Mouse (Mus musculus) ES-E14 (cell line): ENCODE measurements at regions not wholly inside any gene's neighbourhood (a gene's known extent, or its start where the extent isn't known, plus 50 kb on each side); places are given as distances from the start of the nearest gene placed in this dataset.

Experiments used
- CHD2 ChIP-seq: IDR thresholded peaks from 2 replicates; pipeline ENCODE4 v1.6.1; 2014; ENCODE audit warnings: mild to moderate bottlenecking, low read depth, low read length, inconsistent platforms
- MAFK ChIP-seq: IDR thresholded peaks from 2 replicates; pipeline ENCODE4 v1.6.1; 2014; ENCODE audit warnings: mild to moderate bottlenecking, low read depth, low read length, inconsistent platforms; ENCODE audit not compliant: insufficient read depth
- ZC3H11A ChIP-seq: IDR thresholded peaks from 2 replicates; pipeline ENCODE4 v1.6.1; 2012; ENCODE audit warnings: low read depth, mild to moderate bottlenecking, inconsistent platforms, low read length, borderline replicate concordance

DNA sequence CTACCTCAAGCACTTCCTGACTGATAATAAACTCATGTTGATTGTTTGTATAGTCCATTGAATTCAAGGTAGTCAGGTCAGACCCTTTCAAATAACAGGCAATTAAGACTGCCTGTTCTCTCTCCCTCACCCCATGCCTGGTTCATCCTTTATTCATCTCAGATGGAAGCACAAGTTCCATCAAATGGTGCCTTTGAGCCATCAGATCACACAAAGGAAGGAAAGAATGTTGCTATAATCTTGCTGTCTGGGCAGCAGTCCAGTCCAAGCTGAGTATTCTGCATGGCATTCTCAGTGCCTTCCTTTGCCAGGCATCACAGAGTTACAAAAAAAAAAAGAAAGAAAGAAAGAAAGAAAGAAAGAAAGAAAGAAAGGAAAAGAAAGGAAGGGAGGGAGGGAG is 163.7 kb upstream of the Spaca1 start:
- TF ChIP-seq CHD2 = no peak
- no peak for TF ChIP-seq MAFK
- no peak for TF ChIP-seq ZC3H11A
